10 mouse cellular contexts compared by ENCODE assay signal in the genomic region with DNA sequence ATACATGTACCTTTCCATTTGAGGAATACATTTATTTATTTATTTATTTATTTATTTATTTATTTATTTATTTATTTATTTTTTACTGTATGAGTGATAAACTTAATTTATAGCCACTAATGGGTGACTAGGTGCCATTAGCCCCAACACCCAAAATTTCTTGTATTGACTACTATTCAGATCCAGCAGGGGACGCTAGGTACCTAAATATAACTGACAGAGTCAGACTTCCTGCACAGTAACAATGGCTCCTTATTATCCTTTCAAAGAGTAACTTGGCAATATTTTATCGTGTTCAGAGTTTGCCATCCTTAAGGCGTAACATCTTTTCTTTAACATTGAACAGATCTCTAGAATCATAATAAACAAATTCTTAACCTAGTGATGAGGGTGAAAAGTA.
DNase-seq lines count a peak whose midpoint lies in the region; ATAC-seq and TF ChIP-seq lines count a peak whose summit lies in the region.
"Had no signal": no experiment of that assay in that cellular context is flagged by ENCODE, and none has a peak within 500 bp of the region (broad histone marks: within the 10 kb centered on the region; RNA-seq: fewer than 3 reads in every experiment).

No protein-coding gene starts in this region.

- TF ChIP-seq CTCF in stomach, postnatal 0 days (IDR thresholded peaks at IDR 0.05; ENCODE audit: low read depth) = peak; percentile 71

- H3K36me3 ChIP-seq in hindbrain, embryonic 11.5 days (ENCODE audit: control insufficient read depth, insufficient read depth, low read length) = no peaks in the 10 kb centered on the region
- H3K36me3 ChIP-seq in hindbrain, embryonic 16.5 days (ENCODE audit: control insufficient read depth, insufficient read depth, low read length) = no peaks in the 10 kb centered on the region
- no peaks in the 10 kb centered on the region for H3K36me3 ChIP-seq in stomach, postnatal 0 days (ENCODE audit: control insufficient read depth, insufficient read depth, low read length)
- H3K36me3 ChIP-seq in forebrain, embryonic 10.5 days (replicated peaks) = no peaks in the 10 kb centered on the region
- H3K36me3 ChIP-seq: heart, embryonic 13.5 days; liver, embryonic 13.5 days had no signal

- no peak overlapping the region for H3K9ac ChIP-seq in hindbrain, embryonic 11.5 days (ENCODE audit: low read depth, low read length)
- H3K9ac ChIP-seq in hindbrain, embryonic 16.5 days (ENCODE audit: low read depth, low read length) = no peak overlapping the region
- H3K9ac ChIP-seq in stomach, postnatal 0 days (ENCODE audit: low read length) = no peak overlapping the region
- H3K9ac ChIP-seq: heart, embryonic 13.5 days; liver, embryonic 13.5 days had no signal

- H3K27me3 ChIP-seq in hindbrain, embryonic 11.5 days (ENCODE audit: control insufficient read depth, insufficient read depth, low read length) = no peaks in the 10 kb centered on the region
- H3K27me3 ChIP-seq in hindbrain, embryonic 16.5 days (replicated peaks; ENCODE audit: control insufficient read depth, insufficient read depth, low read length) = no peaks in the 10 kb centered on the region
- no peaks in the 10 kb centered on the region for H3K27me3 ChIP-seq in stomach, postnatal 0 days (ENCODE audit: control insufficient read depth, insufficient read depth, low read length)
- no peaks in the 10 kb centered on the region for H3K27me3 ChIP-seq in forebrain, embryonic 10.5 days (ENCODE audit: poor library complexity, severe bottlenecking)
- H3K27me3 ChIP-seq: heart, embryonic 13.5 days; liver, embryonic 13.5 days had no signal

- DNase-seq in hindbrain, embryonic 11.5 days (ENCODE audit: low spot score) = peak; percentile 33
- peak; percentile 2 for DNase-seq in right cerebral cortex, postnatal 4 days
- DNase-seq in right cerebral cortex, postnatal 10 days (ENCODE audit: low spot score in 2 of 2) = no peak
- no peak for DNase-seq in stomach, postnatal 0 days (ENCODE audit: low spot score)
- no peak for DNase-seq in forebrain, embryonic 10.5 days (ENCODE audit: extremely low spot score, low spot score)
- DNase-seq in gastrocnemius, postnatal 10 days = no peak
- DNase-seq: liver, embryonic 13.5 days had no signal

- no peak overlapping the region for H3K4me2 ChIP-seq in hindbrain, embryonic 11.5 days (replicated peaks; ENCODE audit: low read depth, low read length)
- no peak overlapping the region for H3K4me2 ChIP-seq in hindbrain, embryonic 16.5 days (ENCODE audit: low read length)
- H3K4me2 ChIP-seq in stomach, postnatal 0 days (replicated peaks; ENCODE audit: low read depth) = no peak overlapping the region
- H3K4me2 ChIP-seq: heart, embryonic 13.5 days; liver, embryonic 13.5 days had no signal

- ATAC-seq in hindbrain, embryonic 11.5 days (ENCODE audit: low FRiP score) = no peak
- no peak for ATAC-seq in hindbrain, embryonic 16.5 days
- peak; percentile 76 for ATAC-seq in common myeloid progenitor, adult 5-6 weeks (replicated peaks; ENCODE audit: low read depth, poor library complexity, severe bottlenecking)
- no peak for ATAC-seq in stomach, postnatal 0 days (ENCODE audit: low FRiP score, low TSS enrichment)

- H3K4me3 ChIP-seq in hindbrain, embryonic 11.5 days (ENCODE audit: low read depth, low read length) = no peak overlapping the region
- H3K4me3 ChIP-seq in hindbrain, embryonic 16.5 days (ENCODE audit: low read length) = no peak overlapping the region
- no peak overlapping the region for H3K4me3 ChIP-seq in stomach, postnatal 0 days (ENCODE audit: low read depth, low read length)
- H3K4me3 ChIP-seq in forebrain, embryonic 10.5 days = no peak overlapping the region
- H3K4me3 ChIP-seq: heart, embryonic 13.5 days; liver, embryonic 13.5 days had no signal

- TF ChIP-seq EP300 in stomach, postnatal 0 days (optimal IDR thresholded peaks at IDR 0.05) = no peak

- no peaks in the 10 kb centered on the region for H3K9me3 ChIP-seq in hindbrain, embryonic 11.5 days (ENCODE audit: control insufficient read depth, low read length)
- no peaks in the 10 kb centered on the region for H3K9me3 ChIP-seq in hindbrain, embryonic 16.5 days (ENCODE audit: control insufficient read depth, low read length)
- H3K9me3 ChIP-seq in stomach, postnatal 0 days (ENCODE audit: control insufficient read depth, low read length) = no peaks in the 10 kb centered on the region
- no peaks in the 10 kb centered on the region for H3K9me3 ChIP-seq in forebrain, embryonic 10.5 days
- H3K9me3 ChIP-seq: heart, embryonic 13.5 days; liver, embryonic 13.5 days had no signal

- 55% methylated on average over 3 of the region's 3 CpGs for WGBS in hindbrain, embryonic 11.5 days
- 53% methylated on average over 3 of the region's 3 CpGs for WGBS in hindbrain, embryonic 16.5 days
- WGBS in stomach, postnatal 0 days = 59% methylated on average over 3 of the region's 3 CpGs
- WGBS in forebrain, embryonic 10.5 days = 61% methylated on average over 3 of the region's 3 CpGs

- no peak overlapping the region for H3K27ac ChIP-seq in hindbrain, embryonic 11.5 days (ENCODE audit: low read depth, low read length)
- H3K27ac ChIP-seq in hindbrain, embryonic 16.5 days (ENCODE audit: low read depth, low read length) = no peak overlapping the region
- no peak overlapping the region for H3K27ac ChIP-seq in stomach, postnatal 0 days (replicated peaks)
- H3K27ac ChIP-seq in forebrain, embryonic 10.5 days = no peak overlapping the region
- H3K27ac ChIP-seq: heart, embryonic 13.5 days; liver, embryonic 13.5 days had no signal

- no peaks in the 10 kb centered on the region for H3K4me1 ChIP-seq in hindbrain, embryonic 11.5 days (replicated peaks; ENCODE audit: control insufficient read depth, insufficient read depth, low read length)
- H3K4me1 ChIP-seq in hindbrain, embryonic 16.5 days (ENCODE audit: control insufficient read depth, insufficient read depth, low read depth, low read length) = no peaks in the 10 kb centered on the region
- H3K4me1 ChIP-seq in stomach, postnatal 0 days (replicated peaks; ENCODE audit: control insufficient read depth, insufficient read depth) = no peaks in the 10 kb centered on the region
- H3K4me1 ChIP-seq in forebrain, embryonic 10.5 days = no peaks in the 10 kb centered on the region
- H3K4me1 ChIP-seq: heart, embryonic 13.5 days; liver, embryonic 13.5 days had no signal

Comparison
In these comparisons a context has a peak if more than half of its experiments do, and no peak if none do; other contexts are left out.
1. DNase-seq: peak in hindbrain, embryonic 11.5 days (single experiment) and right cerebral cortex, postnatal 4 days (single experiment); none in right cerebral cortex, postnatal 10 days (0 of 2), stomach, postnatal 0 days (single experiment), forebrain, embryonic 10.5 days (single experiment) and gastrocnemius, postnatal 10 days (single experiment).